Mouse (Mus musculus): ENCODE measurements around the gene Irf2bp2.

The Irf2bp2 gene

GRCm38 (mm10) chr8:126586599-126587577 is 6.9 kb downstream of the Irf2bp2 start:
- DNase-seq (ENCODE audit: low read depth), result peak; percentile 48

DNA sequence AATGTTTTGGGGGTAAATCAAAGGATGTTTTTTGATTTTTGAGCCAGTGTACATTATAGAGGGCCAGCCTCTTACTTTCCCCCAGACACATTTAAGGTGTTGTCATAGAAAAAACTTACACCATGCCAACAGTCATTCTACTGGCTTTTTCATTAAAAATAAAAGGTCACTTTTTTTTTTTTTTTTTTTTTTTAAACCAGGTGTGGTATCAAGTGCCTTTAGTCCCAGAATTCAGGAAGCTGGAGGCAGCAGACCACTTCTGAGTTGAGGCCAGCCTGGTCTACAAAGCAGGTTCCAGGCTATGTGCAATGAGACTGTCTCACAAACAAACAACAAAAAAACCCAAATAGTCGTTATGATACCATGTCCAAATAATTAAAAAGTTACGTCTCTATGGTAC is 7.7 kb downstream of the Irf2bp2 start:
- DNase-seq (ENCODE audit: low read depth), result no peak

GRCm38 (mm10) chr8:126585561-126586031 is 8.2 kb downstream of the Irf2bp2 start:
- peak; percentile 81 for DNase-seq (ENCODE audit: low read depth)

DNA sequence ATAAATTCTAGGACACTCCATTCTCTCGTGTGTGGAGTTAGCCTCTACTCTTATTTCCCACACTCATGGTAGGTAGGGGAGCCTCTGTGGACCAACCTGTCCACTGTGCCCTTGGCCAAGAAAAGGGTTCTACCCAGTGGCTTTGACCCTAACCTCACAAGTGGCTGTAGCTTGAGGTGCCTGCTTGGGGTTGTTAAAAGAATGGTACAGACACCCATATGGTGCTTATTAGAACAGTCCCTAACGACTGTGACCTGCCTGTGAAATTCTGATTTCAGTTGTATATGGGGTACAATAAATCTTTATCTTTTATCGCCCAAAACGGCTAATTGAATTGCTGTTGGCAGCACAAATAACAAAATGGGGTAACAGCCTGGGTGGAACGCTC is 8.9 kb downstream of the Irf2bp2 start:
- DNase-seq (ENCODE audit: low read depth), result no peak

DNA sequence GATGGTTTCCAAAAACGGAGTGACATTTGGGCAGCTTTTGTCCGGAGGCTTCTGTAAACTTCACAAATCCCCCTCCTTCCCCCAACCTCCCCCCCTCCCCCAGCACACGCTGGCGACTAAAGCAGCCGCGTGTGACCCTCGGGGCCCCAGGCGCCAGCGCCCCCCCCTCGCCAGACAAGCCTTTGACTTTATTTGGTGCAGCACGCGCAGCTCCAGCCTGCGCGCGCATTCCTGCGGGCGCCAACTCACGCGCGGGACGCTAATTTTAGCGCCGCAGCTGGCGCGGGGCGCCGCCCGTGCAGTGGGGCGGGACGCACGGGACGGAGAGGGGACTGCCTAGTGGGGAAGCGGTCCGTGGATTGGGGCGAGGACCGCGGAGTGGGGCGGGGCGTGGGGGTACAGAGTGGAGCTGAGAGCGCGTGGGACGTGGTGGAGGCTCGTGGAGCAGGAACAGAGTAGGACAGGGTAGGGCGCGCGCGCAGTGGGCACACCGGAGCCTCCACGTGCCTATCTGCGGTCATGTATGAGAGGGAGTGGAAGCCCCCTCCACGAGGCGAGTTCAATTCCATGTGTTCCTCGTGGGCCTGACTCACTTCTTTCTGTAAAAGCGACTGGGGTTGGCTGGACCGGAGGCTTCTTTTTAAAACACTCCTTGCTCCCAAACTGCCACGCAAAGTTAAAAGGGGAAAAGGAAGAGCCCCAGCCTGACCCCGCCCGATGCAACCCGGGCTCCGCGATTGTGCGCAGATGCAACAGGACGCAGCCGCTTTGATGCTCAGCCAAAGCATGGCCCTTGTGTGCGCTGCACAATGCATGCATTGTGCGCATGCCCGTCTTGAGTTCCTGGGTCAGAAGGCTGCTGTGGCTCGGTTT is 9.6 kb downstream of the Irf2bp2 start:
- peak; percentile 87 for DNase-seq (ENCODE audit: low read depth)

- peak; percentile 40 for DNase-seq (ENCODE audit: low read depth)
Measured at GRCm38 (mm10) chr8:126583534-126583933, 10.3 kb downstream of the Irf2bp2 start.

DNA sequence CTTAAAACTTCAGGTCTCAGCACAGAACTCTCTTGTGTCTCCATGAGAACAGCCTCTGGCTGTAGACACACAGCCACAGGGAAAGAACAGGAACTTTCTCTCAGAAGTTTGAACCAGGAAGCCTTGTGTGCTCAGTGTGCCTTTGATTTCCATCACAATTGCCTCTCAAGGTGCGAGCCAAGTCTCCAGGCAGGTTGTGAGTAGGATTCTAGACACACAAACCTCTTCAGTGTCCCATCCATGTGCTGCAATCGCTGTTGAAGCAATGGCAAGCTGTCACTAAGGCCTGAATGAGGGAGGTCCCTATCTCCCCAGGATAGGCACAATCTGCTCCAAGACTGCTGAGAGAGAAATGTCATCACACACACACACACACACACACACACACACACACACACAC is 10.8 kb downstream of the Irf2bp2 start:
- DNase-seq (ENCODE audit: low read depth), result no peak

DNA sequence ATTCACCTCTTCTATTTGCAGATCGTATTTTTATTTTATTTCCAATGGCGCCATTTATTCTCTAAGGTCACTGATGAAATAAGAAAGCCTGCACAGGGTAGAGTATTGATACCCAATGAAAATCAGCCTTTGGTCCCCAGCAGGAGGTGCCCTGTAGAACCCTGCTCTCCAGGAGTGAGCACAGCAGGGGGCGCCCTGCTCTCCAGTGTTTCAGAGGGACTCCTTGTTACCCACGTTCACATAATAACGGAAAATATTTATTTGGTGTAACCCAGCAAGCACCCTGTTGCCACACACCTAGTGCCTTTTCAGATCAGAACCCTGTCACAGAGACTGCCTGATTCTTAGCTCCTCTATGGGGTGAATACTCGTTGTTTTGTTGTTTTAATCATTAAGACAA is 11.3 kb downstream of the Irf2bp2 start:
- DNase-seq (ENCODE audit: low read depth), result peak; percentile 93

DNA sequence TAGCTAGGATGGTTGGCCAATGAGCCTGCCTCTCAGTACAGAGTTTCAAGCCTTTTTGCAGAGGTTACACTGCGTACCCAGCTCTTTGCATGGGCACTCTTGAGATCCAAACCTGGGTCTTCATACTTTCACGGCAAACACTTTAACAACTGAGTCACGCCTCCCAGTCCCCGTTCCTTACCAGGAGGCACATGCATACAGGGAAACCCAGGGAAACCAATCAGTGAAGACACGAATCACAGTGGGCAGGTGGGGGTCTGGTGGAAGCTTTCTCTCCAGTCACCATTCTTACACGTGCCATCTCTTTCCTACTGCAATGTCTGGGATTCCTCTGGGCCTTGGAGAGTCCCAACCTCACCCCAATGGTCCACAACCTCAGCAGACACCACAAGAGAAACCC is 12.1 kb downstream of the Irf2bp2 start:
- DNase-seq (ENCODE audit: low read depth), result no peak

DNA sequence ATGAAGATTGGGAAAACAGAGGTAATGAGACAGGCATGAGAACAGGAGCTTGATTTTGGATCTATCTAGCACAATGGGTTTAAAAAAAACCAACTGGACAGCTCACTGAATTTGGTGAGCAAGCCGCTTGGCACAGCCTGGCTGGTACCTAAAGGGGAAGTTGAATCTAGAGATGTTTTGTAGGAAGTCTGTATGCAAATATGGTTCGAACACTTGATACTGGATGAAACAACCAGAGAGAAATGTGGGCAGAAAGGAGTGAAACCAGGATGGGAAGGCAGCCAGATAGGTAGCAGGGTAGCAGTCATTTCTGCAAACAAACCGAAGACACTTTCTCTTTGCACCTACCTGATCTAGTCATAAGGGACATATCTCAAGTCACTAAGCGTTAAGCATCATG is 13.0 kb downstream of the Irf2bp2 start:
- no peak for DNase-seq (ENCODE audit: low read depth)

DNA sequence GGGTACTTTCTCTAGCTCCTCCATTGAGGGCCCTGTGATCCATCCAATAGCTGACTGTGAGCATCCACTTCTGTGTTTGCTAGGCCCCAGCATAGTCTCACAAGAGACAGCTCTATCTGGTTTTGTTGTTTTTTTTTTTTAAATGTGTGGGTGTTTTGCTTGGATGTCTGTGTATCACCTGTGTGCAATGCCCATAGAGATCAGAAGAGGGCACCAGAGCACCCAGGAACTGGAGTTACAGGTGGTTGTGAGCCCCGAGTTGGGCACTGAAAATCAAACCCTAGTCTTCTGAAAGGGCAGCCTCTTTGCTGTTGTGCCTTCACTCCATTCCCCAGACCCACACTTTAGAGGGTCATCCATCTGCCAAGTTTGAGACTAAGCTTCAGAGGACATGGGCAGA is 13.7 kb downstream of the Irf2bp2 start:
- DNase-seq (ENCODE audit: low read depth), result peak; percentile 42

DNA sequence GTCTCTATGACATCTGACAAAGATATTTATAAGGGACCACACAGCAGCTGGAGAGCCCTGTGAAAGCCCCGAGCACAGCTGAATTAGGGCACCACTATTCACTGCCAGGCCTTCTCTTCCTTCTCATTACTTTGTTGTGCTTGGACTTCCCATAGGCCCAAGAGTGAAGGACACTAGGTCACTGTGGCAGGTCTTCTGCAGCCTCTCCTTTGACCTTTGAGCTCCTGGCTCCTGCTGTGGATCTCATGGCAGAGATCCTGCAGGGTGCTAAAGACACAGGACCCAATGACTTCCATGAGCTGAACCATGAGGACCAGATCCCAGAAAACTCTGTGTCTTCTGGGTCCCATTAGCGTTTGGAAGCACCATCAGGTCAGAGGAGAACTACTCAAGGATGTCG is 15.1 kb downstream of the Irf2bp2 start:
- no peak for DNase-seq (ENCODE audit: low read depth)

- no peak for DNase-seq (ENCODE audit: low read depth)
Measured at GRCm38 (mm10) chr8:126576919-126577318, 16.9 kb downstream of the Irf2bp2 start.

DNA sequence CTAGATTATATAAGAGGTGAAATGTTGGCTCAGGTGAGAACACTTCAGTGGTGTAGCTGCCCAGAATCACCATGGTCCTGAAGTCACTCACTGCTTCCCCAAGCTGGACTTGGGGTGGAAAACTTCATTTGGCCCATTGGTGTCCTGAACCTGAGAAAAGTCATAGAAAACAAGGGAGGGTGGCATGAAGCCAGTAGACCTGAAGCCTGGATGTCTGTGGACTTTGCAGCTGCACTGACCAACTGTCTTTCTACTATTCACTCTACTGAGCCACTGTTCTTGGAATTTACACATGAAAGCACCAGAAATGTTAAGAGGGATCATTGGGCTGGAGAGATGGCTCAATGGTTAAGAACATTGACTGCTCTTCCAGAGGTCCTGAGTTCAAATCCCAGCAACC is 17.7 kb downstream of the Irf2bp2 start:
- DNase-seq (ENCODE audit: low read depth), result no peak

DNA sequence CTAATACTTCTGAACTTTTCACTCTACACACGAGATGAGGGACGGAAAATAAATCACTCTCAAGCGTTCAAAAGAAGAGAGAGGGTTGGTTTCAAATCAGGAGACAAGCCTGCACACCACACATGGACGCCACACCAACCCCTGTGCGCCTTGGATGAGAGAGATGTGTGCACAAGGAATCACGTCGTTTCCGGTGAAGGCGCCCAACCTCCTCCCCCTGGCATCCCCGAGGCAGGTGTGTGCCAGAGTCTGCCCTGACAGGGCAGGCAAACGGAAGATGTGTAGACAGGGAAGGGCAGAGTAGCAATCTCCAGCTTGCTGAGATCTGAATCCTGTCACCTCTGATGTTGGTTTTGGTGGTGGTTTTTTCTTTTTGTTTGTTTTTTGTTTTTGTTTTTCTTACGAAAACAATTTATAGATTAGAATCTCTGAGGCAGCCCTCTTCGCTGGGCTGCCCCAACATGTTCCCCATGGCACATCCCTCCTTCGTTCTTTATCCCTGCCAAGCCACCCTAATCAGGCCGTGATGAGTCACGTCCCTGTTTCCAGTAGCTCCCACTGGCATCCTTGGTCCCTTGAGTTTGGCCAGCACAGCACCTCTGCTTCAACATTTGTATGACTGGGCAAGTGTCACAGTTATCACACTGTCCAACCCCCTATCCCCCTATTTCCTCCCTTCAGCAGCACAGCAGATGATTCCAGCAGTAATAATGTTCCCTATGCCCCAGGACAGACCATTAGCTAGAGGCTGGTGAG is 18.7 kb downstream of the Irf2bp2 start:
- DNase-seq (ENCODE audit: low read depth), result no peak

DNA sequence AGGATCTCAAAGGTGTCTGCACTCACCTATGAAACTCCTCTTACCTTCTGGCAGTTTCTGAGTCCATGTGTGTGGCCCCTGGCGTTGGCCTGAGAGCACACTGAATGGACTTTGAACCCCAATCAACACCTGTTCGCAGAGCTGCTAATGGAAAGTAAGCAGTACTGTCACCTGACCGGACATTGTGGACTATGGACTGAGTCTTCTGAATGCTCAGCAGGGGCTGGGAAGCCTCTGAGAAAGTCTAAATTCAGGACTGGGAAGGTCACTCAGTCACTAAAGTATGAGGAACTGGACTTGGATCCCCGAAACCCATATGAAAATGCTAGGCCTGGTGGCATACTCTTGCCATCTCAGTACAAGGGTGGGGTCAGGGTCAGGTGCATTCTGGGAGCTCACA is 19.9 kb downstream of the Irf2bp2 start:
- no peak for DNase-seq (ENCODE audit: low read depth)

DNA sequence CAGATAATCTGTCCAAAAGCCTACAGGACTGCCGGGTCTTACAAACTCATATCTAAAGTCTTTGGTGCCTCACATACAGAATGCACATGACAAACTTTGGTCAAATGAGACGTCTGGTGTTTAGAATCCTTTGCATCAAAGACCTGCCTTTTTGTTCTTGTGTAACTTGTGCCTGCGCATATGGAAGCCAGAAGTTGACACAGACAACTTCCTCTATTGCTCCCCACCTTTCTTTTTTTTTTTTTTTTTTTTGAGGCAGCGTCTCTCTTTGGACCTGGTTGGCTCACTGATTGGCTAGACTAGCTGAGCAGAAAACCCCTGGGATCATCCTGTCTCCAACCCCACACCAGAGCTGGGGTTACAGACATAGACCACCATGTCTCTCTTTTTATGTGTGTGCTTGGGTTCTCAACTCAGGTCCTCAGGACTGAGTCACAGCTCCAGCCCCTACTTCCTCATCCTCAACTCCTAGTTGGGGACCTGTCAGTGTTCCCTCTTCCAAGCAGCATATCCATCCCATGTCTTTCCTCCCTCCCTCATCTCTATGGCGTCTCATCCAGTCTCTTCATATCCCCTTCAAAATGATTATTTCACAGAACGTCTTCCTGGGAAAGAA is 20.6 kb downstream of the Irf2bp2 start:
- no peak for DNase-seq (ENCODE audit: low read depth)

DNA sequence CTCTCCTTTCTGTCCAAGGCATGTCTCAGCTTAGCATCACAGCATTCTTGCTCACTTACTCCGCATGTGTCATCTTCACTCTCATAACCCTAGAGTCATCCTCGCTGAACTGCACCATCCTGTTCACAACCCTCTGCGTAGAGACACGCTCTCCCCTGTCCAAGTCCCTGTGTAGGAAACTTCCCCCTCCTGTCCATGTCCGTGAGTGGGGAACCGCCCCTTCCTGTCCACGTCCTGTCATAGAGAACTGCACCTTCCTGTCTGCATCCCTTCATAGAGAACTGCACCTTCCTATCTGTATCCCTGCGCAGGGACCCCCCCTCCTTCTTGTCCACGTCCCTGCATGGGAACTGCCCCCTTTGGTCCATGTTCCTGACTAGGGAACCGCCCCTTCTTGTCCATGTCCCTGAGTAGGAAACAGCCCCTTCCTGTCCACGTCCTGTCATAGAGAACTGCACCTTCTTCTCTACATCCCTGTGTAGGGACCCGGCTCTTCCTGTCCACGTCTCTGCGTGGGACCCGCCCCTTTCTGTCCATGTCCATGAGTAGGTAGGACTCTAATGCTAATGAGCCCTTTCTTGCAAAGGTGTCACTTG is 22.6 kb downstream of the Irf2bp2 start:
- no peak for DNase-seq (ENCODE audit: low read depth)

DNA sequence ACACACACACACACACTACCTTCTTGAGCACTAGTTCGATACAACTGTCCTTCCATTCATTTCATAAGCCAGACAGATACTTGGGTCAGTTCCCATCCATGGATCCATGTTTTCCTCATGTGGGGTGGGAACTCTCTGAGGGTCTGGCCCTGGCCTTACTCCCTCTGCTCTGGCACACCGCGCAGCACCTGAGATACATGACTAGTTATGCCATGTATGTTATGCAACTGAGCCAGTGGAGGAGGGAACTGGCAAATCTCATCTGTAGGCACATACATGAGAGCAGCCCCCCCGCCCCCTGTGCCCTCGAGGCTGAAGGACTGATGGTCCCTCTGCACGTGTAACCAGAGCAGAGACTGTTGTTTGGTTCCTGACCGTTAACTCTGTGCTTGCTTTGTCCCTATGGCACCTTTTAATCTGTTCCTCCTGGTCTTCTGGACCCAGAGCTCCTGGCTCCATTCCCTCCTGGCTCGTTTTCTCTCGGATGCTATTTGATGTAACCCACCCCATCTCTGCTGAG is 23.2 kb downstream of the Irf2bp2 start:
- no peak for DNase-seq (ENCODE audit: low read depth)

GRCm38 (mm10) chr8:126570046-126570445 is 23.7 kb downstream of the Irf2bp2 start:
- DNase-seq (ENCODE audit: low read depth), result no peak

DNA sequence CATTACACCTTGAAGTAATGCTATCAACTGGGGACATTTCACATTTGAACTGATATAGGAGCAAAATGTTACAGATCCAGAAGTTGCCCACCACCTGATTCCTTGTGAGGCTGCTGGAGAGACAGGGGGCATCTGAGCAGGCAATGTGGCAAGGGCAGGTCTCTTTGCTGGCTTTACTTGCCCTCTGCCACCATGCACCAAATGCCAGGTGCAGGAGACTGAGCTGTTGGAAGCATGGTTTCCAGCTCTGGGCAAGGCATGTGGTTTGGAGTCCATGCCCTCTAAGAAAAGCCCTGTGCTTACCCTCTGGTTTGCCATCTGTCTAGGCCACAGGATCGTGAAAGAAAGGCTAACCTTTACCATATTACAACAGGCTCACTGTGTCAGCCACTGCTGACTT is 24.1 kb downstream of the Irf2bp2 start:
- DNase-seq (ENCODE audit: low read depth), result no peak

Data from naive thymus-derived CD4-positive, alpha-beta T cell, adult 2 months (primary cell).